Comparison of ENCODE assay signal across 30 mouse cellular contexts in genomic region chr10:117073176-117073575, GRCm38 (mm10). TPM values are rescaled to one million over a fixed set of nuclear protein-coding genes. Genes with fewer than 3 reads are reported as not detected.
DNase-seq lines count a peak whose midpoint lies in the region; ATAC-seq and TF ChIP-seq lines count a peak whose summit lies in the region.
"Had no signal": no experiment of that assay in that cellular context is flagged by ENCODE, and none has a peak within 500 bp of the region (broad histone marks: within the 10 kb centered on the region; RNA-seq: fewer than 3 reads in every experiment).

No protein-coding gene starts in this region.

- no peak for TF ChIP-seq EP300 in MEL (IDR thresholded peaks at IDR 0.05; ENCODE audit: low read depth in 1 of 2, low read length in 2 of 2)

- TF ChIP-seq RAD21 in MEL (IDR thresholded peaks at IDR 0.05; ENCODE audit: low read depth, low read length): no peak

- H3K27me3 ChIP-seq in heart, embryonic 13.5 days (replicated peaks): no peaks in the 10 kb centered on the region
- no peaks in the 10 kb centered on the region for H3K27me3 ChIP-seq in MEL (ENCODE audit: control insufficient read depth in 1 of 2, insufficient read depth in 2 of 2, low read length in 2 of 2)
- H3K27me3 ChIP-seq in kidney, embryonic 15.5 days: no peaks in the 10 kb centered on the region
- no peaks in the 10 kb centered on the region for H3K27me3 ChIP-seq in limb, embryonic 10.5 days (ENCODE audit: low read depth, poor library complexity, severe bottlenecking)
- H3K27me3 ChIP-seq: embryonic facial prominence, embryonic 13.5 days; forebrain, embryonic 12.5 days; forebrain, embryonic 15.5 days; hindbrain, embryonic 12.5 days; hindbrain, embryonic 15.5 days; Patski had no signal

- H3K9me3 ChIP-seq in heart, embryonic 13.5 days: no peaks in the 10 kb centered on the region
- no peaks in the 10 kb centered on the region for H3K9me3 ChIP-seq in MEL (replicated peaks; ENCODE audit: insufficient read depth, low read length)
- H3K9me3 ChIP-seq in kidney, embryonic 15.5 days (replicated peaks): no peaks in the 10 kb centered on the region
- no peaks in the 10 kb centered on the region for H3K9me3 ChIP-seq in limb, embryonic 10.5 days (replicated peaks)
- H3K9me3 ChIP-seq: embryonic facial prominence, embryonic 10.5 days; embryonic facial prominence, embryonic 13.5 days; forebrain, embryonic 12.5 days; forebrain, embryonic 15.5 days; hindbrain, embryonic 12.5 days; hindbrain, embryonic 15.5 days had no signal

- H3K9ac ChIP-seq in heart, embryonic 13.5 days: peak overlapping the region; percentile 37; the same call in 1 of the 2 replicates
- no peak overlapping the region for H3K9ac ChIP-seq in MEL (ENCODE audit: control insufficient read depth, low read depth, low read length, poor library complexity, severe bottlenecking)
- H3K9ac ChIP-seq in kidney, embryonic 15.5 days: no peak overlapping the region
- H3K9ac ChIP-seq: embryonic facial prominence, embryonic 13.5 days; forebrain, embryonic 12.5 days; forebrain, embryonic 15.5 days; hindbrain, embryonic 12.5 days; hindbrain, embryonic 15.5 days had no signal

- DNase-seq in heart, adult 18-20 months: no peak
- peak; percentile 65 for DNase-seq in MEL (ENCODE audit: low read depth, low spot score)
- DNase-seq in ZHBTc4 (ENCODE audit: low read depth, low spot score): peak; percentile 39
- DNase-seq in limb, embryonic 10.5 days (ENCODE audit: low spot score): no peak
- DNase-seq: adrenal gland, adult 8-10 months; adrenal gland, postnatal 25 days; cerebellum, adult 11-12 months; cerebellum, adult 8-10 months; cerebellum, postnatal 10 days; cerebellum, postnatal 36 days; embryo, embryonic 11 days; gastrocnemius, postnatal 10 days; gastrocnemius, postnatal 36 days had no signal

- no peak for TF ChIP-seq POLR2A in MEL (IDR thresholded peaks at IDR 0.05; ENCODE audit: control insufficient read depth in 1 of 2, insufficient read depth in 1 of 2, low read depth in 1 of 2, low read length in 2 of 2, poor library complexity in 1 of 2)

- ATAC-seq in heart, embryonic 13.5 days (ENCODE audit: extremely low read depth, insufficient number of reproducible peaks, low FRiP score, low TSS enrichment): no peak
- ATAC-seq in kidney, embryonic 15.5 days (replicated peaks; ENCODE audit: low FRiP score): no peak
- ATAC-seq: activated CD4-positive, CD25-positive, alpha-beta regulatory T cell, adult 4 months; CD4-positive, CD25-positive, alpha-beta regulatory T cell, adult 4 months; forebrain, embryonic 15.5 days; intestine, postnatal 0 days; Patski had no signal

- H3K4me2 ChIP-seq in heart, embryonic 13.5 days: no peak overlapping the region
- no peak overlapping the region for H3K4me2 ChIP-seq in kidney, embryonic 15.5 days
- H3K4me2 ChIP-seq: embryonic facial prominence, embryonic 13.5 days; forebrain, embryonic 12.5 days; forebrain, embryonic 15.5 days; hindbrain, embryonic 12.5 days; hindbrain, embryonic 15.5 days had no signal

- H3K4me3 ChIP-seq in heart, embryonic 13.5 days: no peak overlapping the region
- H3K4me3 ChIP-seq in MEL (ENCODE audit: control insufficient read depth in 1 of 2, insufficient read depth in 1 of 2, low read depth in 2 of 2, low read length in 2 of 2): no peak overlapping the region
- H3K4me3 ChIP-seq in kidney, embryonic 15.5 days (replicated peaks): no peak overlapping the region
- no peak overlapping the region for H3K4me3 ChIP-seq in limb, embryonic 10.5 days
- H3K4me3 ChIP-seq: embryonic facial prominence, embryonic 10.5 days; embryonic facial prominence, embryonic 13.5 days; erythroblast, embryonic 14.5 days; forebrain, embryonic 12.5 days; forebrain, embryonic 15.5 days; hindbrain, embryonic 12.5 days; hindbrain, embryonic 15.5 days had no signal

- H3K36me3 ChIP-seq in heart, embryonic 13.5 days: peaks cover 88% of the 10 kb centered on the region
- peaks cover 4 to 6% of the 10 kb centered on the region in 2 experiments; a peak in 3 of 4 replicates for H3K36me3 ChIP-seq in MEL (ENCODE audit: control insufficient read depth in 1 of 2, insufficient read depth in 2 of 2, low read length in 2 of 2)
- peaks cover 77% of the 10 kb centered on the region for H3K36me3 ChIP-seq in kidney, embryonic 15.5 days
- peaks cover 82% of the 10 kb centered on the region for H3K36me3 ChIP-seq in limb, embryonic 10.5 days

- peaks cover 18% of the 10 kb centered on the region for H3K4me1 ChIP-seq in heart, embryonic 13.5 days
- H3K4me1 ChIP-seq in MEL (ENCODE audit: control insufficient read depth in 1 of 2, insufficient read depth in 2 of 2, low read length in 2 of 2): peaks cover 0 to 6% of the 10 kb centered on the region in 2 experiments; a peak in 2 of 4 replicates
- no peaks in the 10 kb centered on the region for H3K4me1 ChIP-seq in kidney, embryonic 15.5 days
- H3K4me1 ChIP-seq in limb, embryonic 10.5 days: no peaks in the 10 kb centered on the region
- H3K4me1 ChIP-seq: embryonic facial prominence, embryonic 10.5 days; embryonic facial prominence, embryonic 13.5 days; forebrain, embryonic 12.5 days; forebrain, embryonic 15.5 days; hindbrain, embryonic 12.5 days; hindbrain, embryonic 15.5 days had no signal

- no peak for TF ChIP-seq CTCF in MEL (IDR thresholded peaks at IDR 0.05 in 2 of 3, conservative IDR thresholded peaks at IDR 0.05 in 1 of 3; ENCODE audit: control insufficient read depth in 1 of 3, insufficient read depth in 1 of 3, low read depth in 2 of 3, low read length in 3 of 3, poor library complexity in 1 of 3, severe bottlenecking in 1 of 3)

- 51% methylated on average over 7 of the region's 7 CpGs for WGBS in heart, embryonic 13.5 days
- 81% methylated on average over 7 of the region's 7 CpGs for WGBS in kidney, embryonic 15.5 days
- 89% methylated on average over 7 of the region's 7 CpGs for WGBS in limb, embryonic 10.5 days

- peak overlapping the region; percentile 42; the same call in 1 of the 2 replicates for H3K27ac ChIP-seq in heart, embryonic 13.5 days (replicated peaks)
- no peak overlapping the region for H3K27ac ChIP-seq in MEL (ENCODE audit: control insufficient read depth, low read depth, low read length)
- H3K27ac ChIP-seq in kidney, embryonic 15.5 days: no peak overlapping the region
- no peak overlapping the region for H3K27ac ChIP-seq in limb, embryonic 10.5 days
- H3K27ac ChIP-seq: embryonic facial prominence, embryonic 10.5 days; embryonic facial prominence, embryonic 13.5 days; forebrain, embryonic 12.5 days; forebrain, embryonic 15.5 days; hindbrain, embryonic 12.5 days; hindbrain, embryonic 15.5 days had no signal

- H3K79me2 ChIP-seq in MEL (ENCODE audit: control insufficient read depth, insufficient read depth, low read length, poor library complexity): no peaks in the 10 kb centered on the region

TF ChIP-seq in MEL, 35 proteins besides CTCF, POLR2A, EP300 and RAD21:
- TF ChIP-seq POLR2AphosphoS5 (IDR thresholded peaks at IDR 0.05; ENCODE audit: borderline replicate concordance, low read depth, low read length) (no peak), KAT2A (conservative IDR thresholded peaks at IDR 0.05; ENCODE audit: low read depth, low read length) (no peak), MAX (IDR thresholded peaks at IDR 0.05; ENCODE audit: low read length) (no peak), USF2 (IDR thresholded peaks at IDR 0.05; ENCODE audit: borderline replicate concordance in 1 of 2, insufficient read depth in 1 of 2, low read depth in 1 of 2, low read length in 2 of 2) (no peak), MYC (IDR thresholded peaks at IDR 0.05; ENCODE audit: low read depth, low read length) (no peak), NELFE (IDR thresholded peaks at IDR 0.05; ENCODE audit: low read depth, low read length) (no peak), MYB (IDR thresholded peaks at IDR 0.05; ENCODE audit: low read depth, low read length) (no peak), TAL1 (IDR thresholded peaks at IDR 0.05; ENCODE audit: low read length) (no peak), SMC3 (IDR thresholded peaks at IDR 0.05; ENCODE audit: low read depth, low read length) (no peak), TBP (IDR thresholded peaks at IDR 0.05; ENCODE audit: low read depth, low read length) (no peak), ZKSCAN1 (IDR thresholded peaks at IDR 0.05; ENCODE audit: low read depth, low read length) (no peak), ETS1 (IDR thresholded peaks at IDR 0.05; ENCODE audit: low read depth, low read length) (no peak)

RNA-seq across cellular contexts. Expression of gene Cct2, which starts 9.6 kb away (rescaled TPM):
- polyA plus RNA-seq in heart, embryonic 13.5 days (2015; fragmentation: Nextera tagmentation; extraction: Ambion mirVana): 171 and 188 TPM in 2 replicates
- 100 to 1,000 TPM; 130 to 135 TPM for total RNA-seq in heart, adult 18-20 months (2021)
- 543 and 600 TPM in 2 replicates for total RNA-seq in MEL (2012; rRNA removed)
- 100 to 1,000 TPM in 1 of 2 experiments, not detected in 1; 879 TPM for polyA plus RNA-seq in MEL (2012; ENCODE audit: insufficient read depth in 1 of 2, insufficient read length in 2 of 2, low read depth in 1 of 2, low replicate concordance in 2 of 2, missing spikeins in 1 of 2)
- 258 and 266 TPM in 2 replicates for polyA plus RNA-seq in kidney, embryonic 15.5 days (2015; fragmentation: Nextera tagmentation; extraction: Ambion mirVana)
- 350 and 402 TPM in 2 replicates for polyA plus RNA-seq in limb, embryonic 10.5 days (2016; fragmentation: Nextera tagmentation; extraction: Ambion mirVana)

RNA-seq across cellular contexts. Expression of gene Lrrc10, which starts 28.0 kb away (rescaled TPM):
- 56.8 and 65.1 TPM in 2 replicates for polyA plus RNA-seq in heart, embryonic 13.5 days (2015; fragmentation: Nextera tagmentation; extraction: Ambion mirVana)
- total RNA-seq in heart, adult 18-20 months (2021): 100 to 1,000 TPM; 231 to 321 TPM
- total RNA-seq in MEL (2012; rRNA removed): not detected in 2 replicates
- polyA plus RNA-seq in MEL (2012; ENCODE audit: insufficient read depth in 1 of 2, insufficient read length in 2 of 2, low read depth in 1 of 2, low replicate concordance in 2 of 2, missing spikeins in 1 of 2): under 1 TPM in 1 of 2 experiments, not detected in 1; 0.18 TPM
- polyA plus RNA-seq in kidney, embryonic 15.5 days (2015; fragmentation: Nextera tagmentation; extraction: Ambion mirVana): not detected in 2 replicates
- polyA plus RNA-seq in limb, embryonic 10.5 days (2016; fragmentation: Nextera tagmentation; extraction: Ambion mirVana): 0.10 TPM in 1 of 2 replicates, not detected in the other
- total RNA-seq: adrenal gland, adult 8-10 months; adrenal gland, postnatal 25 days; gastrocnemius, postnatal 10 days; granulocyte monocyte progenitor cell, adult 5-6 weeks; hematopoietic stem cell, adult 5-6 weeks had no signal
- polyA plus RNA-seq: activated CD4-positive, CD25-positive, alpha-beta regulatory T cell, adult 4 months; C2C12; CD4-positive, CD25-positive, alpha-beta regulatory T cell, adult 4 months; embryonic facial prominence, embryonic 10.5 days; embryonic facial prominence, embryonic 13.5 days; erythroblast, embryonic 14.5 days; forebrain, embryonic 12.5 days; forebrain, embryonic 15.5 days; hindbrain, embryonic 12.5 days; hindbrain, embryonic 15.5 days; intestine, embryonic 14.5 days; intestine, postnatal 0 days; Patski had no signal

Comparison
In these comparisons a context has a peak if more than half of its experiments do, and no peak if none do; other contexts are left out.
1. DNase-seq: peak in MEL (single experiment) and ZHBTc4 (single experiment); none in heart, adult 18-20 months (0 of 2) and limb, embryonic 10.5 days (single experiment).
2. RNA of gene Lrrc10, which starts 28.0 kb away (polyA plus RNA-seq): 56.8 to 65.1 TPM in heart, embryonic 13.5 days; 0.18 TPM in MEL, 0.10 TPM in limb, embryonic 10.5 days and not detected in kidney, embryonic 15.5 days; every median in the first group is over 10 times any median in the second.